Mouse (Mus musculus) embryonic facial prominence, embryonic 11.5 days (tissue): ENCODE measurements at regions not wholly inside any gene's neighbourhood (a gene's known extent, or its start where the extent isn't known, plus 50 kb on each side); places are given as distances from the start of the nearest gene placed in this dataset.

Experiments
- ATAC-seq: fragments of 200-750 bp; cut with Nextera tagmentation; replicated peaks from 2 replicates; pipeline ENCODE4 v1.8.0; 2017; ENCODE audit warnings: low read depth; ENCODE audit not compliant: insufficient number of reproducible peaks, low FRiP score, low TSS enrichment
- DNase-seq: peaks from one replicate; pipeline ENCODE4 v3.0.0-alpha.2; 2015; ENCODE audit warnings: low spot score
- H3K27ac ChIP-seq: fragments of 300-500 bp; sonication (generic); replicated peaks from 2 replicates; pipeline ENCODE4 v1.5.1; 2014; ENCODE audit warnings: mild to moderate bottlenecking, low read depth, low read length, control low read depth
- H3K27me3 ChIP-seq: fragments of 300-500 bp; sonication (generic); 2 replicates; pipeline ENCODE4 v1.6.1; 2014; ENCODE audit warnings: mild to moderate bottlenecking, low read length, moderate library complexity, mixed read lengths; ENCODE audit not compliant: control insufficient read depth, insufficient read depth
- H3K36me3 ChIP-seq: fragments of 300-500 bp; sonication (generic); replicated peaks from 2 replicates; pipeline ENCODE4 v1.6.1; 2014; ENCODE audit warnings: low read depth, mild to moderate bottlenecking, low read length, moderate library complexity, mixed read lengths; ENCODE audit not compliant: control insufficient read depth, insufficient read depth
- H3K4me1 ChIP-seq: fragments of 300-500 bp; sonication (generic); 2 replicates; pipeline ENCODE4 v1.6.1; 2014; ENCODE audit warnings: low read length, mixed read lengths; ENCODE audit not compliant: control insufficient read depth, insufficient read depth
- H3K4me2 ChIP-seq: fragments of 300-500 bp; sonication (generic); 2 replicates; pipeline ENCODE4 v1.6.1; 2014; ENCODE audit warnings: low read depth, mild to moderate bottlenecking, control low read depth, low read length, moderate library complexity
- H3K4me3 ChIP-seq: fragments of 300-500 bp; sonication (generic); 2 replicates; pipeline ENCODE4 v1.5.1; 2014; ENCODE audit warnings: low read depth, low read length, control low read depth
- H3K9ac ChIP-seq: fragments of 300-500 bp; sonication (generic); replicated peaks from 2 replicates; pipeline ENCODE4 v1.6.1; 2014; ENCODE audit warnings: mild to moderate bottlenecking, control low read depth, low read length
- H3K9me3 ChIP-seq: fragments of 300-500 bp; sonication (generic); replicated peaks from 2 replicates; pipeline ENCODE4 v1.6.1; 2016; ENCODE audit warnings: mild to moderate bottlenecking, low read length, inconsistent platforms, mixed read lengths; ENCODE audit not compliant: control insufficient read depth
- WGBS: fragments of 180-500 bp; shearing (Covaris S2); extraction: QIAGEN DNeasy Blood & Tissue Kit; methylation state at CpG from one replicate; pipeline ENCODE4 v1.1.7; 2014; 5-methylcytosine and 5-hydroxymethylcytosine counted together

DNA sequence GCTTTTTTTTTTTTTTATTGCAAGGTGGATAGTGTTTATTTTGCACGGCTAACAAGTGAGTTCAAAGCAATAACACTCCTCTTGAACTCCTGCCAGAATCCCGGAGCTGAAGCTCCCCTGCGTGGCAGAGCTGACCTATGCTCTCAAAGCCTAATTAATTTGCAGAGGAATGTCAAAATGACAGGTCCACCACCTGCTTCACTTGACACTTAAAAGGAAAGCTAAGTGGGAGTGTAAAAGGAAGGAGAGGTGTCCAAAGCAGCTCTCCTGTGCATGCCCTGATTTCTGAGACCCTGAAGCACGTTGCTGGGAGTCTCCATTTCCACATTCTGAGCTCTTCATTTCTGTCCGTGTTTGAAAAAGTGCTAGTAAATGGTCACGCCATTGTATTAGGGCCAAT is 80.8 kb downstream of the Spry2 start:
- DNase-seq (no peak), ATAC-seq (no peak)
- Histone ChIP-seq H3K4me3 (no peak overlapping the region), H3K9ac (no peak overlapping the region), H3K36me3 (no peaks in the 10 kb centered on the region), H3K9me3 (no peaks in the 10 kb centered on the region), H3K4me1 (no peaks in the 10 kb centered on the region), H3K4me2 (no peak overlapping the region; the same call in 1 of the 2 replicates), H3K27ac (no peak overlapping the region), H3K27me3 (no peaks in the 10 kb centered on the region)
- WGBS, result 21% methylated on average over 6 of the region's 6 CpGs

DNA sequence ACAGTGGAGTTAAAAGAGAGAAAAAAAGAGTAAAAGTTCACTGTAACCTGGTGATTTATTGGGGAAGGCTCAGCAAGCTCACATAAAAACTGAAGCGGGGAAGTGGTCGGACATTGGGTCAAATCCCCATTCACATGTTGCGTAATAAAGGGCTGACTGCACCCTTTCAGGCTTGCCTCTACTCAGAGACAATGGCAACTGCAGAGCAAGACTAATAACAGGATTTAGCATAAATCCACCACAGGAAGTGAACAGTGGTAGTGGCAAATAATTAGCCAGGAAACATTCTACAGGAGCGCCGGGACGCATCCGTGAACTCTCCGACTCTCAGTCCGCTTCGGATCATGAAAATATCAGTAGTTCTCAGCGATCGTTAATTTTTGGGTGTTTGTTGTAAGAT is 81.3 kb downstream of the Spry2 start:
- Histone ChIP-seq H3K27ac (no peak overlapping the region), H3K27me3 (no peaks in the 10 kb centered on the region), H3K9ac (no peak overlapping the region), H3K36me3 (no peaks in the 10 kb centered on the region), H3K4me3 (no peak overlapping the region), H3K4me1 (no peaks in the 10 kb centered on the region), H3K4me2 (no peak overlapping the region; the same call in 1 of the 2 replicates), H3K9me3 (no peaks in the 10 kb centered on the region)
- WGBS, result 34% methylated on average over 12 of the region's 12 CpGs
- no peak for ATAC-seq
- DNase-seq, result peak; percentile 30

DNA sequence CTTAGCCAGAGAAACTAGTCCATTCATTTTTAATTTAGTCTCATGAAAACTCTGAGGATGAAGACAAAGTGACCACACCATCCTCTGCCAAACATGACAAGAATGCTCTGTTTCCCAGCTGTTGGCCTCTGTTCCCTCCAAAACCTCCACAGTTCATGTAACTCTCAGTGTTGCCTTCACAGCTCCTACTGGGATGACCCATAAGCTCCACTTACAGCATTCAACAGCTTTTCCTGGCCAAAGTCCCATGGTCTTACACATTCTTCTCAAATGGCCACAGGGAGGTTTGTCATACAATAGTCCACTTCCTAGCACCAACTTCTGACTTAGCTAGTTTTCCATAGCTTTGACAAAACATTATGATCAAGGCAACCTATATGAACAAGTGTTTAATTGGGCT is 83.0 kb downstream of the Spry2 start:
- Histone ChIP-seq H3K36me3 (no peaks in the 10 kb centered on the region), H3K4me2 (no peak overlapping the region), H3K9ac (no peak overlapping the region), H3K9me3 (no peaks in the 10 kb centered on the region), H3K27me3 (no peaks in the 10 kb centered on the region), H3K4me3 (no peak overlapping the region), H3K27ac (no peak overlapping the region), H3K4me1 (no peaks in the 10 kb centered on the region)
- ATAC-seq, result no peak
- no peak for DNase-seq

DNA sequence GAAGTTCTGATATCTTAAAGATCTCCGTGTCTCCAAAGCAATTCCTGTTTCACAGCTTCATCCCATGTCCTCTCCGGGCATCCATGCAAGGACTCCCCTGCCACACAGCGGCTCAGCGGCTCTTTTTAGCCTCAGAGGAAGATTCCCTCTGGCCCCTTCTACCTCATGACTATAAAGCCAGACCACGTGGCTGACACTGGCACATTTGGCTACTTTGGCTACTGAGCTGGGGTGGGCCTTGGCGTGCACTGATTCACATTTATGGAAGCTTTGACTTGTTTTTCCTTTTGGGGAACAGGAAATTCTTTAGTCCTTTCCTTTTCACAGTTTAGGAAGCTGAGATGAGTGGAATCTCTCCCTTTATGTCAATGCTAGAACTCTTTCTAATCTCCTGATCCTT is 83.5 kb downstream of the Spry2 start:
- Histone ChIP-seq H3K9ac (no peak overlapping the region), H3K9me3 (no peaks in the 10 kb centered on the region), H3K4me1 (no peaks in the 10 kb centered on the region), H3K36me3 (no peaks in the 10 kb centered on the region), H3K27me3 (no peaks in the 10 kb centered on the region), H3K4me3 (no peak overlapping the region), H3K4me2 (no peak overlapping the region), H3K27ac (no peak overlapping the region)
- DNase-seq, result no peak
- WGBS, result 89% methylated on average over 6 of the region's 6 CpGs
- ATAC-seq, result no peak

DNA sequence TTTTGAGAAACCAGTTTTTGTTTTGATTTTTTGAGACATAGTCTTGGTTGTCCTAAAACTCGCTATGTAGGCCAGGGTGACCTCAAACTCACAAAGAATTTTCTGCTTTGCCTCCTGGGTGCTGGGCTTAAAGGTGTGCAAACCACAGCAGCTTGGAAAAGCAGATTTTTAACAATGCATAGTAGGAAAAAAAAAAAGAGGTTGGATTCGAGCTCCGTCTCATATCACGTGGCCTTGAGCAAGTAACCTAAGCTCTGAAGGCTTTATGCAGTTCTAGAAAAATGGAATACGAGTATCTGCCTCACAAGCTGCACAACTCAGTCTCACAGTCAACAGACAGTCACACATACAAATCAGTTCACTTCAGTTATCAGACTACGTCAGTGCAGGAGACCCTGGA is 90.9 kb downstream of the Spry2 start:
- DNase-seq (no peak), ATAC-seq (no peak)
- H3K9ac ChIP-seq, result no peak overlapping the region
- no peaks in the 10 kb centered on the region for H3K9me3 ChIP-seq
- H3K27me3 ChIP-seq, result no peaks in the 10 kb centered on the region
- no peak overlapping the region for H3K4me2 ChIP-seq
- H3K36me3 ChIP-seq, result no peaks in the 10 kb centered on the region
- WGBS, result 60% methylated on average over 6 of the region's 6 CpGs
- no peak overlapping the region for H3K4me3 ChIP-seq
- H3K4me1 ChIP-seq, result no peaks in the 10 kb centered on the region; the same call in 1 of the 2 replicates
- H3K27ac ChIP-seq, result no peak overlapping the region

DNA sequence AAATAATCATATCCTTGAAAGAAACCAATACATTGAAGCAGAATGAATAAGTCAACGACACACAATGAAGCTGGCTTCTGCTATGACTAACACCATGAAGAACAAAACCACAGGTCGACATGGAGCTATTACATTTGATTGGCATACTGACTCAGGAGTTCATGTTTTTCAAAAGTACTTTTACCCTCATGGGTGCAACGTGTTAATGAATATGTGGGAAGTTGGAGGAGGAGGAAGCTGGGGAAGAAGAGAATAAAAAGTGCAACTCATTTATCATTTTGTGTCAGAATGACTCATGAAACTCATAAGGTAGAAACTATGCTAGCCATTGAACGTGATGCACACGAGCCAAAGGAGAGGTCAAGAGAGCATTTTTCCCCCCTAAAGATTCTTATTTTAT is 91.3 kb downstream of the Spry2 start:
- no peaks in the 10 kb centered on the region; the same call in 1 of the 2 replicates for H3K4me1 ChIP-seq
- no peaks in the 10 kb centered on the region for H3K9me3 ChIP-seq
- 75% methylated on average over 5 of the region's 5 CpGs for WGBS
- H3K27ac ChIP-seq, result no peak overlapping the region
- H3K27me3 ChIP-seq, result no peaks in the 10 kb centered on the region
- no peak overlapping the region for H3K4me2 ChIP-seq
- DNase-seq (no peak), ATAC-seq (no peak)
- H3K4me3 ChIP-seq, result no peak overlapping the region
- no peak overlapping the region for H3K9ac ChIP-seq
- H3K36me3 ChIP-seq, result no peaks in the 10 kb centered on the region

DNA sequence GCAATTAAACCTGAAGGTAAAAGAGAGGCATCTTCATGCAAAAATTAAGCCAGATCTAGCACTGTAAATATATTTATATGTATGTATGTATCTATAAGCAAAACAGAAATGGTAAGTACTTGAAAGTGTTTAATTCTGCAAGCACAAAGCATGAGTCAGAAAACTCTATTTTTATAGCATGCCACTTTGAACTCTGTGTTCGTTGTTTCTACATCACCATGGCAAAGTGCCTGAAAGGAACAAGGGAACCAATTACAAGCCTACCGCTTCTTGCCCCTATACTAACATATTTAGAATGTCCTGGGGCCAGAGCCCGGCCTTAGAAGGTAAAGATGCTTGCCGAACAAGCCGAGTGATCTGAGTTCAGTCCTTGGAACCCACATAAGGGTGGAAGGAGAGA is 91.9 kb downstream of the Spry2 start:
- H3K4me2 ChIP-seq, result no peak overlapping the region
- DNase-seq (no peak), ATAC-seq (no peak)
- 74% methylated on average over 5 of the region's 5 CpGs for WGBS
- H3K9ac ChIP-seq, result no peak overlapping the region
- no peaks in the 10 kb centered on the region for H3K9me3 ChIP-seq
- H3K36me3 ChIP-seq, result no peaks in the 10 kb centered on the region
- no peaks in the 10 kb centered on the region; the same call in 1 of the 2 replicates for H3K4me1 ChIP-seq
- no peaks in the 10 kb centered on the region for H3K27me3 ChIP-seq
- no peak overlapping the region for H3K27ac ChIP-seq
- no peak overlapping the region for H3K4me3 ChIP-seq

DNA sequence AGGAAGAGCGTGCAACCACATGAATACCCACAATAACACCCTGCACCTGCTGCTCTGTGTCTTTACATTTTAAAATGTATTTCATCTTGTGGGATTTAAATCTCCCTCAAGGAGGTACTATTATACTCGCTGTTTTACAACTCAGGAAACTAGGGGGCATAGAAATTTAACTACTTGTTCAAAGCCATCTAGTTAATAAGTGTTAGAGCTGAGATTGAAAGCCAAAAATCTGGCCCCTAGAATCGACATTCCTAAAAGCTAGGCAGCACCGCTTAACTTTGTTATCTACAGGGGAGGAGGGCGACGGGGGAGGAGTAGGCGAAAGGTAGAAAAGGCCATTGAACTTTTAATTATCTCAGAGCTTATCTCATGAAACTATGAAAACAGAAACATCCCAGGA is 93.3 kb downstream of the Spry2 start:
- no peak overlapping the region for H3K27ac ChIP-seq
- H3K36me3 ChIP-seq, result no peaks in the 10 kb centered on the region
- no peak for ATAC-seq
- DNase-seq, result no peak
- H3K4me2 ChIP-seq, result peak overlapping the region; percentile 38
- no peak overlapping the region for H3K9ac ChIP-seq
- WGBS, result 45% methylated on average over 7 of the region's 7 CpGs
- H3K4me1 ChIP-seq, result no peaks in the 10 kb centered on the region; the same call in 1 of the 2 replicates
- H3K4me3 ChIP-seq, result no peak overlapping the region
- no peaks in the 10 kb centered on the region for H3K9me3 ChIP-seq
- H3K27me3 ChIP-seq, result no peaks in the 10 kb centered on the region
